ENCODE assay signal across 21 mouse cellular contexts in genomic region chr8:109142495-109143158, GRCm38 (mm10).
"Had no signal": no experiment of that assay in that cellular context is flagged by ENCODE, and none has a peak within 500 bp of the region (broad histone marks: within the 10 kb centered on the region; RNA-seq: fewer than 3 reads in every experiment).

No protein-coding gene starts in this region.

- H3K27ac ChIP-seq: limb, embryonic 10.5 days; limb, embryonic 13.5 days; liver, embryonic 12.5 days; liver, embryonic 15.5 days; lung, embryonic 15.5 days; midbrain, embryonic 10.5 days; midbrain, embryonic 13.5 days; neural tube, embryonic 13.5 days had no signal

- H3K4me2 ChIP-seq: limb, embryonic 13.5 days; liver, embryonic 12.5 days; liver, embryonic 15.5 days; lung, embryonic 15.5 days; midbrain, embryonic 13.5 days; neural tube, embryonic 13.5 days had no signal

- H3K4me3 ChIP-seq: limb, embryonic 10.5 days; limb, embryonic 13.5 days; liver, embryonic 12.5 days; liver, embryonic 15.5 days; lung, embryonic 15.5 days; megakaryocyte, embryonic 14.5 days; midbrain, embryonic 10.5 days; midbrain, embryonic 13.5 days; neural tube, embryonic 13.5 days had no signal

- DNase-seq: kidney, adult 2 months; kidney, postnatal 10 days; kidney, postnatal 36 days; liver; lung, adult 18-20 months; lung, postnatal 10 days; lung, postnatal 36 days; retina, postnatal 1 day; right cerebral cortex, postnatal 25 days; thymus, adult 2 months; thymus, postnatal 14 days; thymus, postnatal 4 days had no signal

- H3K9me3 ChIP-seq: limb, embryonic 10.5 days; limb, embryonic 13.5 days; liver, embryonic 12.5 days; liver, embryonic 15.5 days; lung, embryonic 15.5 days; midbrain, embryonic 10.5 days; midbrain, embryonic 13.5 days; neural tube, embryonic 13.5 days had no signal

- H3K4me1 ChIP-seq: limb, embryonic 10.5 days; limb, embryonic 13.5 days; liver, embryonic 12.5 days; liver, embryonic 15.5 days; lung, embryonic 15.5 days; megakaryocyte, embryonic 14.5 days; midbrain, embryonic 10.5 days; midbrain, embryonic 13.5 days; neural tube, embryonic 13.5 days had no signal

- H3K36me3 ChIP-seq: limb, embryonic 10.5 days; limb, embryonic 13.5 days; liver, embryonic 12.5 days; liver, embryonic 15.5 days; lung, embryonic 15.5 days; midbrain, embryonic 10.5 days; midbrain, embryonic 13.5 days; neural tube, embryonic 13.5 days had no signal

- ATAC-seq: liver, embryonic 12.5 days; midbrain, embryonic 13.5 days had no signal

- H3K9ac ChIP-seq: limb, embryonic 13.5 days; liver, embryonic 12.5 days; liver, embryonic 15.5 days; lung, embryonic 15.5 days; midbrain, embryonic 13.5 days; neural tube, embryonic 13.5 days had no signal

- H3K27me3 ChIP-seq: limb, embryonic 13.5 days; liver, embryonic 12.5 days; liver, embryonic 15.5 days; lung, embryonic 15.5 days; megakaryocyte, embryonic 14.5 days; midbrain, embryonic 13.5 days; neural tube, embryonic 13.5 days had no signal
